Mouse (Mus musculus) midbrain, embryonic 13.5 days (tissue): Measurements from ENCODE around the gene Aaed1. TPM values are rescaled to one million over a fixed set of nuclear protein-coding genes. Genes with fewer than 3 reads are reported as not detected.

ENCODE experiments used
- ATAC-seq: fragments of 200-750 bp; cut with Nextera tagmentation; 2 replicates; pipeline ENCODE4 v1.8.0; 2017; ENCODE audit warnings: mild to moderate bottlenecking, moderate TSS enrichment, moderate library complexity
- H3K27ac ChIP-seq: fragments of 300-500 bp; sonication (generic); 2 replicates; pipeline ENCODE4 v1.5.1; 2015; ENCODE audit warnings: inconsistent platforms, mild to moderate bottlenecking, moderate library complexity
- H3K27me3 ChIP-seq: fragments of 300-500 bp; sonication (generic); 2 replicates; pipeline ENCODE4 v1.6.1; 2015; ENCODE audit warnings: mild to moderate bottlenecking, inconsistent platforms
- H3K36me3 ChIP-seq: fragments of 300-500 bp; sonication (generic); 2 replicates; pipeline ENCODE4 v1.6.1; 2015; ENCODE audit warnings: mild to moderate bottlenecking, inconsistent platforms
- H3K4me1 ChIP-seq: fragments of 300-500 bp; sonication (generic); replicated peaks from 2 replicates; pipeline ENCODE4 v1.6.1; 2015; ENCODE audit warnings: inconsistent platforms
- H3K4me2 ChIP-seq: fragments of 300-500 bp; sonication (generic); replicated peaks from 2 replicates; pipeline ENCODE4 v1.6.1; 2015; ENCODE audit warnings: moderate library complexity, mild to moderate bottlenecking, inconsistent platforms
- H3K4me3 ChIP-seq: fragments of 300-500 bp; sonication (generic); replicated peaks from 2 replicates; pipeline ENCODE4 v1.5.1; 2015; ENCODE audit warnings: mild to moderate bottlenecking, inconsistent platforms
- H3K9ac ChIP-seq: fragments of 300-500 bp; sonication (generic); replicated peaks from 2 replicates; pipeline ENCODE4 v1.6.1; 2015; ENCODE audit warnings: mild to moderate bottlenecking, inconsistent platforms
- H3K9me3 ChIP-seq: fragments of 300-500 bp; sonication (generic); 2 replicates; pipeline ENCODE4 v1.6.1; 2016; ENCODE audit warnings: mild to moderate bottlenecking, inconsistent platforms
- WGBS: fragments of 180-500 bp; shearing (Covaris S2); methylation state at CpG from one replicate; pipeline ENCODE4 v1.1.7; 2015; 5-methylcytosine and 5-hydroxymethylcytosine counted together
- polyA plus RNA-seq: library from polyadenylated mRNA; unstranded; fragments of >200 nt; fragmentation: Nextera tagmentation; extraction: Ambion mirVana; gene quantifications from 2 replicates; pipeline ENCODE4 v1.2.1, GENCODE M21; 2015

Gene Aaed1
- polyA plus RNA-seq, 1 experiment from 2014 or later: 12.9 TPM

DNA sequence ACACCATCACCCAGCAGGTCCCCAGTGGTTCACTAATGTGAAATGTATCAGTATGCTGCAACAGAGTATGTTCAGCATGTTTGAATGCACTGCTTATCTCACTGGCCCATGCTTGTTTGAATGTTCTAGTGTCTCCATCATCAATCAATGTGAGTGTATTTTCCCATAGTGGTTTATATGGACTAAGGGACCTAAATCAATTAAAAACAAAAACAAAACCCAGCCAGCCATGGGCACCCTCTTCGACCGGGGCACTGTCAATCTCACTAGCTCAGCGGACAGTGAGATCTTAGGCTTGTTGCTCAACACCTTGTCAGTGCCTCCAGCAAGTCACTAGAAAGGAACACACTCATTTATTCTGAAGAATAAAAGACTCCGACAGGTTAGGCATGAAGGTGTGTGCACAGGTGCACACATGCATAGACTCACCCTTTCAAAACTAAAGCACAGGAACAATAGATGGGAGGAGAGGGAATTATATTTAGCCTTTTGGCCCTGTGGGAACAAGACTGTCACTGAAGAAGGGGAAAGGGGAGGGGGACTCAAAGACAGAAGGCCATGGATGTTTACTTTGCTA, 67.7 kb downstream of the Aaed1 start:
- Histone ChIP-seq H3K4me1 (peaks cover 9% of the 10 kb centered on the region), H3K4me2 (no peak overlapping the region), H3K27ac (no peak overlapping the region), H3K9me3 (no peaks in the 10 kb centered on the region), H3K4me3 (no peak overlapping the region), H3K27me3 (peaks cover 3% of the 10 kb centered on the region; the same call in 1 of the 2 replicates), H3K36me3 (no peaks in the 10 kb centered on the region), H3K9ac (no peak overlapping the region)
- 84% methylated on average over 4 of the region's 4 CpGs for WGBS
- ATAC-seq: no peak

DNA sequence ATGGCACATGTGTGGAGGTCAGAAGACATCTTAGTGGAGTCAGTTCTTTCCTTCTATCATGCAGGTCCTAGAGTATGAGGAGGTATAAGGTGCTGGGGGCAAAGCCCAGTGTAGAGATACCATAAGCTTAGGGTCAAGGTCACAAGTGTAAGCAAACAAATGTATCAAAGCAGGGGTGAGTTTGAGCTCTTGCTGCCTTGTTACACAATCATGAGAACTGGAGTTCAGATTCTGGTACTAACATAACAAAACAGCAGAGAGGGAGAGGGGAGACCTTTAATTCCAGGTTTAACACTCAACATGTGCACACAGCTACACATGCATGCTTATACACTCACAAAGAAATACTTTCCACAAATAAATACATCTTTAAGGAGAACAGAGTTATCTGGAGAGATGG, 69.8 kb downstream of the Aaed1 start:
- Histone ChIP-seq H3K4me3 (no peak overlapping the region), H3K36me3 (no peaks in the 10 kb centered on the region)
- ATAC-seq: no peak

DNA sequence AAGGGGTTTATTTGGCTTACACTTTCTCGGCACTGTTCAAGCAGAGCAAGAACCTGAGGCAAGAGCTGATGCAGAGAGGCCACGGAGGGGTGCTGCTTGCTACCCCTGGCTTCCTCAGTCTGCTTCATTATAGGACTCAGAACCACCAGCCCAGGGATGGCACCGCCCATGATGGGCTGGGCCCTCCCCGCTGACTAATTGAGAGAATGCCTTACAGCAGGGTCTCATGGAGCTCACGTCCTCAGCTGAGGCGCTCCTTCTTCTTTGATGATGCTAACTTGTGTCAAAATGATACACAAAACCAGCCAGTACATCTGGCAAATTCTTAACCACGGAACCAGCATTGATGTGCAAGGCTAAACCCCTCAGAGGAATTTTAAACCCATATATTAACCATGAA, 71.9 kb downstream of the Aaed1 start:
- Histone ChIP-seq H3K27ac (no peak overlapping the region), H3K4me3 (no peak overlapping the region), H3K27me3 (no peaks in the 10 kb centered on the region), H3K4me1 (no peaks in the 10 kb centered on the region), H3K4me2 (no peak overlapping the region), H3K36me3 (no peaks in the 10 kb centered on the region), H3K9me3 (no peaks in the 10 kb centered on the region), H3K9ac (no peak overlapping the region)
- no peak for ATAC-seq
- 82% methylated on average over 7 of the region's 7 CpGs for WGBS

More for the DNA sequence above, 69.8 kb downstream of the Aaed1 start:
- Histone ChIP-seq H3K27me3 (no peaks in the 10 kb centered on the region), H3K4me2 (no peak overlapping the region), H3K9ac (no peak overlapping the region), H3K9me3 (no peaks in the 10 kb centered on the region), H3K4me1 (no peaks in the 10 kb centered on the region), H3K27ac (no peak overlapping the region)

DNA sequence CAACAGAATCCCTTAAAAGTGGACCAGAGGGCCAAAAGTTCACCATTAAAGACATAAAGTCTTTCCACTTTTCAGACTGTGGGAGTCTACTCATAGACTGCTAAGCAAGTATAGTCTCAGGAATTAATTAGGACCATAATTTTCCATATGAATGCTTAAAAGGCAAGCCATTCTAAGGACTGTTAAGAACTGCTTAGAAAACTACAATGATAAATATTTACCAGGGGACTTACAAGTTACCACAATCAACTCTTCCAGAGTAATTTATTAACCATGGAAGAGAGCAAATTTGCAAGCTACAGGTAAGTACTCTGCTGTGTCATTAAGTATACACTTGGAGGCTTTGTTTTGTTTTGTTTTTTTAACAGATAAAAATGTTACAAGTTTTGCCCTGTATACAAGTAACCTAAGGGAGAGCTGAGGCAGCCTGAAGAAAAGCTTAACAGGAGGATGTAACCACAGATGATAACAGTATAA, 74.8 kb downstream of the Aaed1 start:
- no peaks in the 10 kb centered on the region for H3K36me3 ChIP-seq

DNA sequence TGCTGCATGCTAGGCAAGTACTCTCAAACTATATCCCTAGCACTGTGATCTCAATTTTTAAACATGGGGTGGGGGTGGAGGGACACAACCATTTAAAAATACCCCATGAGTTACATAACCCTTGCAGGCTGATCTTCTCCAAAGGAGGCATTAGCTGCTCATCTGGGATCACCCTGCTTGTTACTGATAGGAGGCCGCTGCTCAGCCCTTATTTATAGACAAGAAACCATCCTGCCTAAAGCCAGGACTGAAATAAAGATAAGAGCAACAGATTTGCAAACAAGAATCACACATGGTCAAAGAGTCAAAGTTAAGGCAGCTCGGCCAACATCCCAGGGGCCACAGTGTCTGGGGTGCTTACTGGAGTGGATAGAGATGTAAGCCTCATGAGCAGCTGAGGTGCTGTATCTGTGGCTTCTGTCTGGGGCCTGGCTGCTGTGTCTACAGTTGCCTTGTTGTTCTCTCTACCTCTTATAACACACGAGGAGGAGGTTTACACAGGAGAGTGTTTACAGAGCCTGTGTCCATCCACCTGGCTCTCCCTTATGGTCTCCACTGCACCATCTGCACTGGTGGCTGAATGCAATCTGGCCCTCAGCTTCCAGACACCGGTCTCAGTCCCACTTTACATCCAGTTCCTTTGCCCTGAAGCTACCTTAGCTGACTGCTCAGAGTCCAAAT, 75.4 kb downstream of the Aaed1 start:
- Histone ChIP-seq H3K9me3 (no peaks in the 10 kb centered on the region), H3K36me3 (no peaks in the 10 kb centered on the region), H3K4me2 (no peak overlapping the region), H3K9ac (no peak overlapping the region), H3K4me1 (no peaks in the 10 kb centered on the region), H3K4me3 (no peak overlapping the region), H3K27me3 (no peaks in the 10 kb centered on the region), H3K27ac (no peak overlapping the region)
- 73% methylated on average over 4 of the region's 4 CpGs for WGBS
- no peak for ATAC-seq

More for the DNA sequence above, 74.8 kb downstream of the Aaed1 start:
- H3K4me3 ChIP-seq: no peak overlapping the region
- H3K9ac ChIP-seq: no peak overlapping the region
- no peaks in the 10 kb centered on the region for H3K27me3 ChIP-seq
- no peaks in the 10 kb centered on the region for H3K9me3 ChIP-seq
- no peak overlapping the region for H3K4me2 ChIP-seq
- no peaks in the 10 kb centered on the region for H3K4me1 ChIP-seq
- no peak overlapping the region for H3K27ac ChIP-seq
- ATAC-seq: no peak

DNA sequence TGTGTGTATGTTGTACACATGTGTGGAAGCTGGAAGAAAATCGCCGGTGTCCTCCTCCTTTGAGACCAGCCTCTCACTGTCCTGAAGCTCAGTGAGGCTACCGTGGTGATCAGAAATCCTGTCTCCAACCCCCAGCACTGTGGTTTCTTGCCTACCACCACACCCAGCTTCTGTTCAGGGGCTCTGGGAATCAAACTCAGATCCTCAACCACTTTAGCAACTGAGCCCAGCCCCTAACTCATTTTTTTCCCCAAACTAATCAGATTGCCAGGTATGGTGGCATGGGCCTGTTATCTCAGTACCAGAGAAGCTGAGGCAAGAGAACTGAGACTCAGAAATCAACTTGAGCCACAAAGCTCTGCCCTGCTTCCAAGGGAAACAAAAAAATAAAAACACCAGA, 76.7 kb downstream of the Aaed1 start:
- H3K4me1 ChIP-seq: no peaks in the 10 kb centered on the region
- H3K9ac ChIP-seq: no peak overlapping the region
- no peaks in the 10 kb centered on the region for H3K9me3 ChIP-seq
- ATAC-seq: no peak
- H3K4me2 ChIP-seq: no peak overlapping the region
- no peak overlapping the region for H3K27ac ChIP-seq
- H3K4me3 ChIP-seq: no peak overlapping the region
- 85% methylated on average over 3 of the region's 3 CpGs for WGBS
- no peaks in the 10 kb centered on the region for H3K27me3 ChIP-seq
- H3K36me3 ChIP-seq: no peaks in the 10 kb centered on the region

DNA sequence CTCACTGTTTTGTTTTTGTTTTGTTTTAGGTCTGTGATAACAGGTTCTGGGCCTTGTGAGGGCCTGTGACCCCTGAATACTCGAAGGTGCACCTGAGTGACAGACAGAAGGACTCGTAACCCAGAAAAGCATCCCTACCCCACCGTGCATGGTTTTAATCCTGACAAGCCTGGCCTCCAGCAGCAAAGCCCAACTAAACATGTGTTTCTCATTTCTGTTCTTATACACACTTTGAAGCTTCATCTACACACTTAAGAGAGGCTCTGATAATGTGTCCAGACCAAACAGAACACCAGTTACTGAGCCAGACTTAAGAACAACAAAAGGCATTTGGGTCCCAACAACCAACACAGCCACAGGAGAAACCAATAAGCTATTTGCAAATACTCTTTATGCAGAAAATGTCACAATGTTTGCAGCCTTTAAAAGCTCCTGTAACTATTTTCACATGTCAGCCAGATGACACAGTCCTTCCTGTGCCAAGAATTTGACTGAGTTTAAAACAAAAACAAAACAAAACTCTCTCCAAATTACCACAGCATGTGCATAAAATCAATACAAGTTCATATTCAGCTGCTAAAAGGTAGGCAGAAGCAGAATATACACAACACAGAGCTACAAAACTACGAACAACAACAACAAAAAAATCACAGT, 77.3 kb downstream of the Aaed1 start:
- H3K9me3 ChIP-seq: no peaks in the 10 kb centered on the region
- H3K27ac ChIP-seq: no peak overlapping the region
- H3K4me2 ChIP-seq: no peak overlapping the region
- H3K36me3 ChIP-seq: no peaks in the 10 kb centered on the region
- H3K9ac ChIP-seq: no peak overlapping the region
- no peak overlapping the region for H3K4me3 ChIP-seq
- 82% methylated on average over 4 of the region's 4 CpGs for WGBS
- H3K27me3 ChIP-seq: no peaks in the 10 kb centered on the region
- no peak for ATAC-seq
- no peaks in the 10 kb centered on the region for H3K4me1 ChIP-seq

DNA sequence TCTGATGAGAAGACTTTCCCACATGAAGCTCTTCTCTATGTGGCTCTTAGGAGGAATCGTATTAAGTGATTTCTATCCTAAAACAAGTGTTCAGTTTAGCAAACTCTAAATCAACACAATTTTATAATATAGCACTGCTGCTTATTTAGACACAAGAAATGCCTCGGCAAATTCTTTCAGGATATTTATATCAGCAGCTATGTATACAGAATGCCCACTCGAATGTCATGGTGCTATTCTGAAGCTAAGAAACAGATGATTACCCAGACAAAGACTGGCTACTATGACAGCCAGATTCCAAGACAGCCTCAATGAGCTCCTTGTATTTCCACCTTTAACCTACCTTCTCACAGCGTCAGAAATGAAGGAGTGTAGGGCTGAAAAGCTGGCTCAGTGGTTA, 79.4 kb downstream of the Aaed1 start:
- Histone ChIP-seq H3K4me3 (no peak overlapping the region), H3K9ac (no peak overlapping the region), H3K4me1 (no peaks in the 10 kb centered on the region), H3K27me3 (no peaks in the 10 kb centered on the region), H3K36me3 (no peaks in the 10 kb centered on the region), H3K27ac (no peak overlapping the region), H3K4me2 (no peak overlapping the region), H3K9me3 (no peaks in the 10 kb centered on the region)
- WGBS: 78% methylated on average over 4 of the region's 4 CpGs
- ATAC-seq: no peak

DNA sequence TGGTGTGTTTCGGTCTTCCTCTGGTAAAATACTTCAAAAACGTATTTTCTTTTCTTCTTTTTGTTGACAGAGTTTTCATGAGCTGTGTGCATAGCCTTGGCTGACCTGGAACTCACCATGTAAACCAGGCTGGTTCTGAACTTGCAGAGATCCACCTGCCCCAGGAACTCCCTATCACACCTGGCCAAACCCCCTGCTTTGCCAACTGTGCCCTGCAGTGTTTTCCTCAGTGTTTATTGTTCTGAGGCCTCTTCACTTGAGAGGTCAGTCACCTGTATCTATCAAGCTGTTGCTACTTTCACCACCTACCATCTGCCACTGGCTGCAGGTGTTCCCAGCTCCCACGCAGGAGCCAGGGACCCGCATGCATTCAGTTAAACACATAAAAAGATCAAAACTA, 85.8 kb downstream of the Aaed1 start:
- H3K36me3 ChIP-seq: no peaks in the 10 kb centered on the region
- H3K4me2 ChIP-seq: no peak overlapping the region
- ATAC-seq: no peak
- H3K4me3 ChIP-seq: no peak overlapping the region
- no peaks in the 10 kb centered on the region for H3K27me3 ChIP-seq
- no peaks in the 10 kb centered on the region for H3K4me1 ChIP-seq
- no peak overlapping the region for H3K9ac ChIP-seq
- 93% methylated on average over 4 of the region's 4 CpGs for WGBS
- H3K9me3 ChIP-seq: no peaks in the 10 kb centered on the region
- H3K27ac ChIP-seq: no peak overlapping the region

DNA sequence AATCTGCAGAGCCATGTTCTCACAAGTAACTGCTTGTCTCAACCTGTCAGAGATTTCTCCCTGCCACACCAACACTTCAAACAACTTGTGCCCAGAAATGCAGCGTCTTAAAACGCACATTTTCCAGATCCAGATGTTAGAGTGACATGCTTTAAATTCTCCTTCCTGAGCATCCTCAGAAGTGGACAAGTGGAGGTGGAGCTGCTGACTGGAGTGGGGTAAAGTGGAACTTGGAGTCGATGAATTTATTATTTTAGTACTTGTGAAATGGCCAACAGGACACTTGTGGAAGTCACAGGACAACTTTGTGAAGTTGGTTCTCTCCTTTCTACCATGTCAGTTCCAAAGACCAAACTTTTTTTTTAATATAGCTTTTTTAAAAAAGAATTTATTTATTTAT, 86.8 kb downstream of the Aaed1 start:
- no peaks in the 10 kb centered on the region for H3K9me3 ChIP-seq
- no peaks in the 10 kb centered on the region for H3K36me3 ChIP-seq
- no peaks in the 10 kb centered on the region for H3K27me3 ChIP-seq
- H3K4me1 ChIP-seq: no peaks in the 10 kb centered on the region
- H3K4me3 ChIP-seq: no peak overlapping the region
- H3K9ac ChIP-seq: no peak overlapping the region
- no peak overlapping the region for H3K27ac ChIP-seq
- no peak for ATAC-seq
- H3K4me2 ChIP-seq: no peak overlapping the region
- 89% methylated on average over 3 of the region's 3 CpGs for WGBS
